Mouse (Mus musculus): ENCODE data around the gene Gabrg3. TPM values are rescaled to one million over a fixed set of nuclear protein-coding genes. Genes with fewer than 3 reads are reported as not detected.

Gene Gabrg3
- polyA plus RNA-seq, 1 experiment from 2014 or later = 2.2 TPM

DNA sequence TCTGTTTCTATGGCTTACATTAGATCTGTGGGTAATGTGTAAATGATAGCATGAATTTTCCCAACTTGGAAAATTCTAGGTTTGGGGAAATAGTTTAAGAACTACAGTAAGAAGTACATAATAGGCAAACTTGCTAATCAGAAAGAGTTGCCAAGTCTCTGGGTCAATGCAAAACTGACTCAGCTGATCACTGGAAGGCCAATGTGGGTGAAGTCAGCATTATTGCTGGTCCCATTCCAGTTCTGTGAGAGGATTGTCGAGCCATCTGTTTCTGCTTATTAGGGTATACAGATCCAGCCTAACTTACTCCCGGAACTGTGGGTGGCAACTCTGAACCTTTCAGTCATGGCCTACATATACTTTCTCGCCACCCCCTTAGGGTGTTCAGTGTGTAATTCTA, 55.8 kb downstream of the Gabrg3 start:
- Histone ChIP-seq H3K27ac (ENCODE audit: low read depth, low read length) (no peak overlapping the region), H3K36me3 (ENCODE audit: control insufficient read depth, insufficient read depth, low read length) (no peaks in the 10 kb centered on the region), H3K27me3 (replicated peaks; ENCODE audit: control insufficient read depth, insufficient read depth, low read length) (no peaks in the 10 kb centered on the region), H3K9ac (ENCODE audit: low read length) (no peak overlapping the region), H3K4me2 (ENCODE audit: low read length) (no peak overlapping the region), H3K4me1 (ENCODE audit: control insufficient read depth, insufficient read depth, low read length) (no peaks in the 10 kb centered on the region), H3K4me3 (ENCODE audit: low read depth, low read length) (no peak overlapping the region), H3K9me3 (replicated peaks; ENCODE audit: control insufficient read depth, low read length) (no peaks in the 10 kb centered on the region)
- no peak for ATAC-seq
- WGBS = 81% methylated on average over 3 of the region's 3 CpGs
- no peak for DNase-seq (ENCODE audit: low spot score)

GRCm38 (mm10) chr7:57330240-57330639, 56.7 kb downstream of the Gabrg3 start:
- Histone ChIP-seq H3K36me3 (ENCODE audit: control insufficient read depth, insufficient read depth, low read length) (no peaks in the 10 kb centered on the region), H3K4me2 (ENCODE audit: low read length) (no peak overlapping the region), H3K9me3 (replicated peaks; ENCODE audit: control insufficient read depth, low read length) (no peaks in the 10 kb centered on the region), H3K27ac (ENCODE audit: low read depth, low read length) (no peak overlapping the region), H3K27me3 (replicated peaks; ENCODE audit: control insufficient read depth, insufficient read depth, low read length) (no peaks in the 10 kb centered on the region), H3K4me3 (ENCODE audit: low read depth, low read length) (no peak overlapping the region), H3K4me1 (ENCODE audit: control insufficient read depth, insufficient read depth, low read length) (no peaks in the 10 kb centered on the region), H3K9ac (ENCODE audit: low read length) (no peak overlapping the region)
- DNase-seq (ENCODE audit: low spot score) = no peak
- 90% methylated on average over 4 of the region's 4 CpGs for WGBS
- ATAC-seq = no peak

DNA sequence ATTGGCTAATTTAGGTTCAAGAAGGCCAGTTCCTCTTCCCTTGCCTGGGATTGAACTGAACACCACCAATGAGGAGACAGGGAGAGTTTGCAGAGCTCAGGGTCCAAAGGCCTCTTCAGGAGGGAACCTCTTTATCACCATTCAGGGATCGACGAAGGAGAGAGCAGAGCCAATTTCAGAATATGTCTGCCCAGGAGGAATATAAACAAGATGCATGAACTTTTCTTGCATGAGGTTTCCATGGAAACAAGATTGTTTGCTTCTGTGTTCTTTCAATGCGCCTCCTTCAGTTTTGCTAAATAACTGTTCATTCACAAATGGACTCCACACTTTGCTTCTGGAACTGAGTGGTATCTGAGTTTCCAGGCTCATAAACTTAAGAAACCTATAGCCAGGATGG, 62.5 kb downstream of the Gabrg3 start:
- ATAC-seq (no peak), DNase-seq (ENCODE audit: low spot score) (peak; percentile 28)
- H3K27me3 ChIP-seq (replicated peaks; ENCODE audit: control insufficient read depth, insufficient read depth, low read length) = no peaks in the 10 kb centered on the region
- no peak overlapping the region for H3K4me3 ChIP-seq (ENCODE audit: low read depth, low read length)
- no peak overlapping the region for H3K9ac ChIP-seq (ENCODE audit: low read length)
- H3K4me2 ChIP-seq (ENCODE audit: low read length) = no peak overlapping the region
- H3K27ac ChIP-seq (ENCODE audit: low read depth, low read length) = no peak overlapping the region
- no peaks in the 10 kb centered on the region for H3K4me1 ChIP-seq (ENCODE audit: control insufficient read depth, insufficient read depth, low read length)
- H3K36me3 ChIP-seq (ENCODE audit: control insufficient read depth, insufficient read depth, low read length) = no peaks in the 10 kb centered on the region
- WGBS = 55% methylated on average over 3 of the region's 3 CpGs
- no peaks in the 10 kb centered on the region for H3K9me3 ChIP-seq (replicated peaks; ENCODE audit: control insufficient read depth, low read length)

- WGBS = 81% methylated on average over 1 of the region's 1 CpGs
- no peak for DNase-seq (ENCODE audit: low spot score)
Observed at GRCm38 (mm10) chr7:57322086-57322485, 64.9 kb downstream of the Gabrg3 start.

GRCm38 (mm10) chr7:57314971-57315370, 72.0 kb downstream of the Gabrg3 start:
- H3K36me3 ChIP-seq (ENCODE audit: control insufficient read depth, insufficient read depth, low read length) = no peaks in the 10 kb centered on the region
- no peaks in the 10 kb centered on the region for H3K4me1 ChIP-seq (ENCODE audit: control insufficient read depth, insufficient read depth, low read length)
- H3K27me3 ChIP-seq (replicated peaks; ENCODE audit: control insufficient read depth, insufficient read depth, low read length) = no peaks in the 10 kb centered on the region
- no peak for ATAC-seq
- H3K9me3 ChIP-seq (replicated peaks; ENCODE audit: control insufficient read depth, low read length) = no peaks in the 10 kb centered on the region
- H3K9ac ChIP-seq (ENCODE audit: low read length) = no peak overlapping the region
- no peak overlapping the region for H3K27ac ChIP-seq (ENCODE audit: low read depth, low read length)
- no peak overlapping the region for H3K4me3 ChIP-seq (ENCODE audit: low read depth, low read length)
- no peak for DNase-seq (ENCODE audit: low spot score)
- no peak overlapping the region for H3K4me2 ChIP-seq (ENCODE audit: low read length)
- 85% methylated on average over 1 of the region's 1 CpGs for WGBS

More at GRCm38 (mm10) chr7:57322086-57322485, 64.9 kb downstream of the Gabrg3 start:
- Histone ChIP-seq H3K9me3 (replicated peaks; ENCODE audit: control insufficient read depth, low read length) (no peaks in the 10 kb centered on the region), H3K27ac (ENCODE audit: low read depth, low read length) (no peak overlapping the region), H3K4me2 (ENCODE audit: low read length) (no peak overlapping the region), H3K36me3 (ENCODE audit: control insufficient read depth, insufficient read depth, low read length) (no peaks in the 10 kb centered on the region), H3K4me3 (ENCODE audit: low read depth, low read length) (no peak overlapping the region), H3K9ac (ENCODE audit: low read length) (no peak overlapping the region), H3K27me3 (replicated peaks; ENCODE audit: control insufficient read depth, insufficient read depth, low read length) (no peaks in the 10 kb centered on the region), H3K4me1 (ENCODE audit: control insufficient read depth, insufficient read depth, low read length) (no peaks in the 10 kb centered on the region)
- no peak for ATAC-seq

- no peak overlapping the region for H3K4me3 ChIP-seq (ENCODE audit: low read depth, low read length)
- H3K9ac ChIP-seq (ENCODE audit: low read length) = no peak overlapping the region
- no peak overlapping the region for H3K4me2 ChIP-seq (ENCODE audit: low read length)
- H3K27me3 ChIP-seq (replicated peaks; ENCODE audit: control insufficient read depth, insufficient read depth, low read length) = no peaks in the 10 kb centered on the region
- H3K4me1 ChIP-seq (ENCODE audit: control insufficient read depth, insufficient read depth, low read length) = no peaks in the 10 kb centered on the region
- WGBS = 92% methylated on average over 2 of the region's 2 CpGs
- no peaks in the 10 kb centered on the region for H3K9me3 ChIP-seq (replicated peaks; ENCODE audit: control insufficient read depth, low read length)
- DNase-seq (ENCODE audit: low spot score) (no peak), ATAC-seq (no peak)
- H3K27ac ChIP-seq (ENCODE audit: low read depth, low read length) = no peak overlapping the region
- no peaks in the 10 kb centered on the region for H3K36me3 ChIP-seq (ENCODE audit: control insufficient read depth, insufficient read depth, low read length)
Observed at GRCm38 (mm10) chr7:57312018-57312417, 75.0 kb downstream of the Gabrg3 start.

- ATAC-seq (no peak), DNase-seq (ENCODE audit: low spot score) (no peak)
- no peaks in the 10 kb centered on the region for H3K36me3 ChIP-seq (ENCODE audit: control insufficient read depth, insufficient read depth, low read length)
- H3K4me1 ChIP-seq (ENCODE audit: control insufficient read depth, insufficient read depth, low read length) = no peaks in the 10 kb centered on the region
- no peak overlapping the region for H3K9ac ChIP-seq (ENCODE audit: low read length)
- H3K4me2 ChIP-seq (ENCODE audit: low read length) = no peak overlapping the region
- H3K4me3 ChIP-seq (ENCODE audit: low read depth, low read length) = no peak overlapping the region
- H3K27me3 ChIP-seq (replicated peaks; ENCODE audit: control insufficient read depth, insufficient read depth, low read length) = no peaks in the 10 kb centered on the region
- 76% methylated on average over 1 of the region's 1 CpGs for WGBS
- H3K27ac ChIP-seq (ENCODE audit: low read depth, low read length) = no peak overlapping the region
- no peaks in the 10 kb centered on the region for H3K9me3 ChIP-seq (replicated peaks; ENCODE audit: control insufficient read depth, low read length)
Observed at GRCm38 (mm10) chr7:57307337-57307736, 79.7 kb downstream of the Gabrg3 start.

- Histone ChIP-seq H3K4me1 (ENCODE audit: control insufficient read depth, insufficient read depth, low read length) (no peaks in the 10 kb centered on the region), H3K9ac (ENCODE audit: low read length) (no peak overlapping the region), H3K9me3 (replicated peaks; ENCODE audit: control insufficient read depth, low read length) (no peaks in the 10 kb centered on the region), H3K4me2 (ENCODE audit: low read length) (no peak overlapping the region), H3K4me3 (ENCODE audit: low read depth, low read length) (no peak overlapping the region), H3K27me3 (replicated peaks; ENCODE audit: control insufficient read depth, insufficient read depth, low read length) (no peaks in the 10 kb centered on the region), H3K27ac (ENCODE audit: low read depth, low read length) (no peak overlapping the region), H3K36me3 (ENCODE audit: control insufficient read depth, insufficient read depth, low read length) (no peaks in the 10 kb centered on the region)
- 81% methylated on average over 3 of the region's 3 CpGs for WGBS
- DNase-seq (ENCODE audit: low spot score) (no peak), ATAC-seq (no peak)
Observed at GRCm38 (mm10) chr7:57296639-57297038, 90.3 kb downstream of the Gabrg3 start.

- WGBS = 76% methylated on average over 1 of the region's 1 CpGs
- Histone ChIP-seq H3K27ac (ENCODE audit: low read depth, low read length) (no peak overlapping the region), H3K4me2 (ENCODE audit: low read length) (no peak overlapping the region), H3K9me3 (replicated peaks; ENCODE audit: control insufficient read depth, low read length) (no peaks in the 10 kb centered on the region), H3K36me3 (ENCODE audit: control insufficient read depth, insufficient read depth, low read length) (no peaks in the 10 kb centered on the region), H3K4me3 (ENCODE audit: low read depth, low read length) (no peak overlapping the region), H3K27me3 (replicated peaks; ENCODE audit: control insufficient read depth, insufficient read depth, low read length) (no peaks in the 10 kb centered on the region), H3K9ac (ENCODE audit: low read length) (no peak overlapping the region), H3K4me1 (ENCODE audit: control insufficient read depth, insufficient read depth, low read length) (no peaks in the 10 kb centered on the region)
- no peak for ATAC-seq
- no peak for DNase-seq (ENCODE audit: low spot score)
Observed at GRCm38 (mm10) chr7:57294127-57294526, 92.9 kb downstream of the Gabrg3 start.

Data from forebrain, embryonic 14.5 days (tissue).